Comparison of ENCODE assay signal across 8 mouse cellular contexts in the genomic region with DNA sequence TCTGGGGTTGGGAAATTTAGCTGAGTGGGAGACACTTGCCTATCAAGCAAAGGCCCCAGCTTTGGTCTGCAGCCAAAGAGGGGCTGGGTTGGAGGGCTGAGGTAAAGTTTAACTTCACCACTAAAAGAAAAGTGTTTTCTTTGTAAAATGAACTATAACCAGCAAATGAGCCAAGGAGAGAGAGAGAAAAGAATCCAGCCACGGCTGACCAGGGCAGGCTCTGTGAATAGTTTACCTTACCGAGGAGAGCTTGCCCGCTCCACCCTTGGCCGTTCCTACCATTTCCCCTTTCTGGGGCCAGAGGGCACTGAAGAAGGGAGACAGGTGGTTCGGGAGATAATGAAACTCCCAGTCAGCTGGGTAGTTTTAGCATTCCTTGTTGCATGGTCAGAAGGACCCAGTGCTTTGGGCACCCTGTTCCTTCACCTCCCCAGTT.
DNase-seq lines count a peak whose midpoint lies in the region; ATAC-seq and TF ChIP-seq lines count a peak whose summit lies in the region.

No protein-coding gene starts in this region.

- intact Hi-C loops in left cerebral cortex, postnatal 36 days (cut with DNase I) = loop anchor here (10.0 kb wide), 1 partner anchor 85 kb away; no protein-coding TSS in a partner anchor

- TF ChIP-seq POLR2A in bone marrow, adult 2 months (IDR thresholded peaks at IDR 0.05; ENCODE audit: borderline replicate concordance, control insufficient read depth, low read depth, low read length) = no peak

- H3K4me3 ChIP-seq in bone marrow, adult 2 months (replicated peaks; ENCODE audit: control insufficient read depth, low read depth, low read length) = peak overlapping the region; percentile 38
- no peak overlapping the region for H3K4me3 ChIP-seq in macrophage (ENCODE audit: inconsistent target)
- no peak overlapping the region for H3K4me3 ChIP-seq in hindbrain, embryonic 10.5 days

- H3K27ac ChIP-seq in bone marrow, adult 2 months (ENCODE audit: control insufficient read depth, insufficient read depth, low read depth, low read length, poor library complexity) = peak overlapping the region; percentile 9
- peak overlapping the region; percentile 90 for H3K27ac ChIP-seq in macrophage
- H3K27ac ChIP-seq in hindbrain, embryonic 10.5 days = no peak overlapping the region

- peaks cover 82% of the 10 kb centered on the region for H3K79me2 ChIP-seq in macrophage (ENCODE audit: inconsistent target)

- DNase-seq in kidney, postnatal 10 days = peak; percentile 70
- no peak for DNase-seq in hindbrain, embryonic 10.5 days (ENCODE audit: low spot score)
- DNase-seq in left cerebral cortex, postnatal 36 days (ENCODE audit: low spot score in 2 of 2) = no peak
- DNase-seq in thymus, postnatal 10 days (ENCODE audit: low spot score in 2 of 2) = no peak

- no peak for TF ChIP-seq CTCF in bone marrow, adult 2 months (IDR thresholded peaks at IDR 0.05; ENCODE audit: control insufficient read depth, insufficient read depth, low read length)

- no peaks in the 10 kb centered on the region for H3K27me3 ChIP-seq in hindbrain, embryonic 10.5 days (ENCODE audit: insufficient read depth, poor library complexity, severe bottlenecking)

- H3K4me1 ChIP-seq in bone marrow, adult 2 months (ENCODE audit: control insufficient read depth, insufficient read depth, low read length) = peaks cover 13% of the 10 kb centered on the region
- no peaks in the 10 kb centered on the region for H3K4me1 ChIP-seq in hindbrain, embryonic 10.5 days (replicated peaks)

- no peaks in the 10 kb centered on the region for H3K9me3 ChIP-seq in hindbrain, embryonic 10.5 days

- 8% methylated on average over 5 of the region's 5 CpGs for WGBS in bone marrow, adult 2 months
- WGBS in macrophage (ENCODE audit: missing documents) = 17% methylated on average over 5 of the region's 5 CpGs
- WGBS in hindbrain, embryonic 10.5 days = 75% methylated on average over 5 of the region's 5 CpGs

- peak; percentile 31 for ATAC-seq in granulocyte monocyte progenitor cell, adult 5-6 weeks (replicated peaks; ENCODE audit: poor library complexity, severe bottlenecking)
- ATAC-seq in inflammation-experienced regulatory T-cells, adult 6 months = no peak

- H3K36me3 ChIP-seq in macrophage (ENCODE audit: inconsistent target) = no peaks in the 10 kb centered on the region
- H3K36me3 ChIP-seq in hindbrain, embryonic 10.5 days = no peaks in the 10 kb centered on the region
